Mouse (Mus musculus): ENCODE results near the gene Olfr1297. TPM values are rescaled to one million over a fixed set of nuclear protein-coding genes. Genes with fewer than 3 reads are reported as not detected.

Gene Olfr1297
- polyA plus RNA-seq (2015; fragmentation: Nextera tagmentation; extraction: Ambion mirVana) = not detected in 2 replicates

DNA sequence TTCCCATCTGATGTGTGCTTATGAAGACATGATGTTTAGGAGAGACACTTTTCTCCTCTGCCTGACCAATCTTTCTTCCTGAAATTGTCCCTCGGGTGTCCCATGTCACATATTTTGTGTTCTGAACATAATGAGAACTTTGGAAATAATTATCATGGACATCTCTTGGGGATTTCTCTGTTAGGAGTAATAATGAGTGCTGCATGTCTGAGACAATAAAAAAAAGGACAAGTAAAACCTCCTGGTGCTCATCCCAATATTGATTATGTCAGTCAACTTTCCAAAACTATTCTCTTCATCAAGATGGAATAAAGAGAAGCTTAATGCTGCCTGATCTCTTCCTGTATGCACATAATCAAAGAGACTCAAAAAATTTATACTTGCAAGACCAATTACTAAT is at the start of gene Olfr1297:
Gene Olfr1297, minus strand, starts transcription at position 101 of the 400 bp plus-strand sequence.
- Histone ChIP-seq H3K4me2 (no peak within 1 kb of the TSS), H3K36me3 (no peaks in the 10 kb centered on the region), H3K27me3 (no peaks in the 10 kb centered on the region)

DNA sequence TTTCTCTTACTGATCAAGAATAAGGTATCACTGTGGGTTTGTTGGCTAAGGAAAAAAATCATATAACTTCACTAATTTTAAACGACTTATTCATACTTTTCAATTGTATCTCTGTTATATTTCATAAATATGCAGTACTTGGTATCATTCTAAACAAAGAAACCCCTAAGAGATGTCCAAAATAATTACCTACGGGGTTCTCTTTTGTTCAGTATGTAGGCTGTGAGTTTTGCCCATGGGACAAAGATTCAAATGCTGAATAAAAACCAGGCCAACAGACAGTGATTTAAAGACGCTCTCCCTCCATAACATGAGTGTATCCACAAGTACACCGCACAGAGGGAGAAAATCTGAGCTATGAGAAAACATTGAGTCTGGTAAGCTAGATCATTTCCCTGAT is 34.8 kb upstream of the Olfr1297 start, which contains the start of gene Olfr1299:
Gene Olfr1299, plus strand, starts transcription at position 301 of the 400 bp plus-strand sequence.
- Histone ChIP-seq H3K4me1 (no peaks in the 10 kb centered on the region), H3K9ac (no peak within 1 kb of the TSS), H3K27ac (no peak within 1 kb of the TSS), H3K4me2 (no peak within 1 kb of the TSS), H3K9me3 (no peaks in the 10 kb centered on the region), H3K27me3 (no peaks in the 10 kb centered on the region), H3K36me3 (no peaks in the 10 kb centered on the region), H3K4me3 (no peak within 1 kb of the TSS)
- ATAC-seq (ENCODE audit: insufficient number of reproducible peaks, insufficient read depth, low FRiP score, low TSS enrichment, low read depth) = no peak
- 68% methylated on average over 4 of the region's 4 CpGs for WGBS

More for the DNA sequence above, at the start of gene Olfr1297:
- no peaks in the 10 kb centered on the region for H3K9me3 ChIP-seq
- no peak for ATAC-seq (ENCODE audit: insufficient number of reproducible peaks, insufficient read depth, low FRiP score, low TSS enrichment, low read depth)
- WGBS = 72% methylated on average over 1 of the region's 1 CpGs
- no peak within 1 kb of the TSS for H3K4me3 ChIP-seq
- H3K27ac ChIP-seq = no peak within 1 kb of the TSS
- H3K9ac ChIP-seq = no peak within 1 kb of the TSS
- no peaks in the 10 kb centered on the region for H3K4me1 ChIP-seq

DNA sequence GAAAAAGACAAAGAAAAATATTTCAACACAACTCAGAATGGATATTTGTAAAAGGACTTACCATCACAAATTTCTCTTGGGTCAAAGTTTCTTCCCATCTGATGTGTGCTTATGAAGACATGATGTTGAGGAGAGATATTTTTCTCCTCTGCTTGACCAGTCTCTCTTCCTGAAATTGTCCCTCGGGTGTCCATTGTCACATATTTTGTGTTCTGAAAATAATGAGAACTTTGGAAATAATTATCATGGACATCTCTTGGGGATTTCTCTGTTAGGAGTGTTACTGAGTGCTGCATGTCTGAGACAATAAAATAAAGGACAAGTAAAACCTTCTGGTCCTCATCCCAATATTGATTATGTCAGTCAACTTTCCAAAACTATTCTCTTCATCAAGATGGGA is 22.8 kb upstream of the Olfr1297 start, which contains the start of gene Olfr1298:
Gene Olfr1298, minus strand, starts transcription at position 101 of the 400 bp plus-strand sequence.
- H3K4me3 ChIP-seq = no peak within 1 kb of the TSS
- ATAC-seq (ENCODE audit: insufficient number of reproducible peaks, insufficient read depth, low FRiP score, low TSS enrichment, low read depth) = no peak
- H3K27me3 ChIP-seq = no peaks in the 10 kb centered on the region
- H3K36me3 ChIP-seq = no peaks in the 10 kb centered on the region
- 76% methylated on average over 1 of the region's 1 CpGs for WGBS
- no peaks in the 10 kb centered on the region for H3K4me1 ChIP-seq
- no peaks in the 10 kb centered on the region for H3K9me3 ChIP-seq
- H3K27ac ChIP-seq = no peak within 1 kb of the TSS
- no peak within 1 kb of the TSS for H3K4me2 ChIP-seq
- no peak within 1 kb of the TSS for H3K9ac ChIP-seq

DNA sequence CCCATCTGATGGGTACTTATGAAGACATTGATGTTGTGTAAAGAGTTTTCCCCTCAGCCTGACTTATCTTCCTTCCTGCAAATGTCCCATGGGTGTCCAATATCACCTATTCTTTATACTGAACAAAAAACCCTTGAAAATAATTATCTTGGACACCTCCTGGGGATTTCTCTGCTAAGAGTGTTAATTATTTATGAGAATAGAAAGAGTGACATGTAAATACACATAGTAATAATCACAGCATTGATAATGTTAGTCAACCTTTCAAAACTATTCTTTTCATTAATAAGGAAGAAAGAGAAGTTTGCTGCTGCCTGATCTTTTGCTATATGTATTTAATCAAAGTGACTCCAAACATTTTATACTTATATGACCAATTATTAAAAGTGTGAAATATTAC is 56.7 kb downstream of the Olfr1297 start, which contains the start of gene Olfr1295:
Gene Olfr1295, minus strand, starts transcription at position 101 of the 400 bp plus-strand sequence.
- no peak for ATAC-seq (ENCODE audit: insufficient number of reproducible peaks, insufficient read depth, low FRiP score, low TSS enrichment, low read depth)
- Histone ChIP-seq H3K4me3 (no peak within 1 kb of the TSS), H3K9me3 (no peaks in the 10 kb centered on the region), H3K36me3 (no peaks in the 10 kb centered on the region), H3K4me1 (no peaks in the 10 kb centered on the region), H3K9ac (no peak within 1 kb of the TSS), H3K27ac (no peak within 1 kb of the TSS), H3K27me3 (no peaks in the 10 kb centered on the region), H3K4me2 (no peak within 1 kb of the TSS)

Other genes starting within 250 kb of the Olfr1297 start
- not detected in 2 replicates for gene Olfr1286, start 203.4 kb downstream of the Olfr1297 start, polyA plus RNA-seq (2015; fragmentation: Nextera tagmentation; extraction: Ambion mirVana)
- not detected in 2 replicates for gene Olfr1287, start 177.4 kb downstream of the Olfr1297 start, polyA plus RNA-seq (2015; fragmentation: Nextera tagmentation; extraction: Ambion mirVana)
- not detected in 2 replicates for gene Olfr1288, start 152.4 kb downstream of the Olfr1297 start, polyA plus RNA-seq (2015; fragmentation: Nextera tagmentation; extraction: Ambion mirVana)
- gene Olfr1289, start 145.7 kb downstream of the Olfr1297 start, polyA plus RNA-seq (2015; fragmentation: Nextera tagmentation; extraction: Ambion mirVana) = not detected in 2 replicates
- gene Olfr1290, start 132.7 kb downstream of the Olfr1297 start, polyA plus RNA-seq (2015; fragmentation: Nextera tagmentation; extraction: Ambion mirVana) = not detected in 2 replicates
- not detected in 2 replicates for gene Olfr1291-ps1, start 129.3 kb downstream of the Olfr1297 start, polyA plus RNA-seq (2015; fragmentation: Nextera tagmentation; extraction: Ambion mirVana)
- gene Olfr1293-ps, start 101.3 kb downstream of the Olfr1297 start, polyA plus RNA-seq (2015; fragmentation: Nextera tagmentation; extraction: Ambion mirVana) = not detected in 2 replicates
- not detected in 2 replicates for gene Olfr1294, start 86.2 kb downstream of the Olfr1297 start, polyA plus RNA-seq (2015; fragmentation: Nextera tagmentation; extraction: Ambion mirVana)
- not detected in 2 replicates for gene Olfr1295, start 56.8 kb downstream of the Olfr1297 start, polyA plus RNA-seq (2015; fragmentation: Nextera tagmentation; extraction: Ambion mirVana)
- gene Olfr1298, start 22.7 kb upstream of the Olfr1297 start, polyA plus RNA-seq (2015; fragmentation: Nextera tagmentation; extraction: Ambion mirVana) = not detected in 2 replicates
- gene Olfr1299, start 34.9 kb upstream of the Olfr1297 start, polyA plus RNA-seq (2015; fragmentation: Nextera tagmentation; extraction: Ambion mirVana) = not detected in 2 replicates
- not detected in 2 replicates for gene Olfr1301, start 124.5 kb upstream of the Olfr1297 start, polyA plus RNA-seq (2015; fragmentation: Nextera tagmentation; extraction: Ambion mirVana)
- gene Olfr1302, start 150.9 kb upstream of the Olfr1297 start, polyA plus RNA-seq (2015; fragmentation: Nextera tagmentation; extraction: Ambion mirVana) = not detected in 2 replicates
- not detected in 2 replicates for gene Olfr1303, start 193.8 kb upstream of the Olfr1297 start, polyA plus RNA-seq (2015; fragmentation: Nextera tagmentation; extraction: Ambion mirVana)

Measured in embryonic facial prominence, embryonic 13.5 days (tissue).